Mouse (Mus musculus) liver, embryonic 16.5 days (tissue): ENCODE results near the gene Ccdc187. TPM values are rescaled to one million over a fixed set of nuclear protein-coding genes. Genes with fewer than 3 reads are reported as not detected.

Source experiments
- ATAC-seq: fragments of 200-750 bp; cut with Nextera tagmentation; 2 replicates; pipeline ENCODE4 v1.8.0; 2017; ENCODE audit warnings: low read depth, mild to moderate bottlenecking, moderate number of reproducible peaks, moderate library complexity
- H3K27ac ChIP-seq: fragments of 300-500 bp; sonication (generic); 2 replicates; pipeline ENCODE4 v1.5.1; 2014; ENCODE audit warnings: mild to moderate bottlenecking, low read length
- H3K27me3 ChIP-seq: fragments of 300-500 bp; sonication (generic); 2 replicates; pipeline ENCODE4 v1.6.1; 2014; ENCODE audit warnings: low read depth, low read length, mixed read lengths; ENCODE audit not compliant: control insufficient read depth, insufficient read depth
- H3K36me3 ChIP-seq: fragments of 300-500 bp; sonication (generic); 2 replicates; pipeline ENCODE4 v1.6.1; 2014; ENCODE audit warnings: mild to moderate bottlenecking; ENCODE audit not compliant: control insufficient read depth, insufficient read depth
- H3K4me1 ChIP-seq: fragments of 300-500 bp; sonication (generic); 2 replicates; pipeline ENCODE4 v1.6.1; 2014; ENCODE audit warnings: low read depth, low read length, mixed read lengths; ENCODE audit not compliant: control insufficient read depth
- H3K4me2 ChIP-seq: fragments of 300-500 bp; sonication (generic); 2 replicates; pipeline ENCODE4 v1.6.1; 2014; ENCODE audit warnings: low read depth, low read length, mixed read lengths
- H3K4me3 ChIP-seq: fragments of 300-500 bp; sonication (generic); 2 replicates; pipeline ENCODE4 v1.5.1; 2014; ENCODE audit warnings: low read depth, mild to moderate bottlenecking, low read length
- H3K9ac ChIP-seq: fragments of 300-500 bp; sonication (generic); 2 replicates; pipeline ENCODE4 v1.6.1; 2014; ENCODE audit warnings: low read depth, low read length
- H3K9me3 ChIP-seq: fragments of 300-500 bp; sonication (generic); replicated peaks from 2 replicates; pipeline ENCODE4 v1.6.1; 2016; ENCODE audit warnings: low read length; ENCODE audit not compliant: control insufficient read depth
- WGBS: fragments of 180-500 bp; shearing (Covaris S2); extraction: QIAGEN DNeasy Blood & Tissue Kit; methylation state at CpG from one replicate; pipeline ENCODE4 v1.1.7; 2014; ENCODE audit not compliant: insufficient replicate concordance; 5-methylcytosine and 5-hydroxymethylcytosine counted together
- polyA plus RNA-seq: library from polyadenylated mRNA; unstranded; fragments of >200 nt; fragmentation: Nextera tagmentation; extraction: Ambion mirVana; gene quantifications from 2 replicates; pipeline ENCODE4 v1.2.1, GENCODE M21; 2015

The Ccdc187 gene
- polyA plus RNA-seq, 1 experiment from 2014 or later, result 0.05 TPM

DNA sequence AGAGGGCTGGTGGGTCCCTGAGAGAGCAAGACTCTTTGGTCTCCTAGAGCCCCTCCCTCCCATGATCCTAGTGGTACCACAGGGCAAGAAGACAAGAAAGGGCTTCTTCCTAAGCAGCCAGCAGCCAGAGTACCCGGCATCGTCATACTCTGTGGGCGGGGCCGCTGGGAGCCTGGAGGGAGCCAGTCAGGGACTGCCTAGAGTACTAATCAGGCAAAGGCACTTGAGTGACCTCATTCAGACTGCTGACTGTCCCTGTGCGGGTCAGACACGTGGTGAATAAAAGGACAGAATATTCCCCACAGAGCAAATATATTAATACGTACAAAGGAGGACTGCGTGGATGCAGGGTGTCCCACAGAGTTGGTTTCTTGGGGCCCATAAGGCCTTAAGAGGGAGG lies 35.0 kb upstream of the Ccdc187 start:
- ATAC-seq, result no peak

DNA sequence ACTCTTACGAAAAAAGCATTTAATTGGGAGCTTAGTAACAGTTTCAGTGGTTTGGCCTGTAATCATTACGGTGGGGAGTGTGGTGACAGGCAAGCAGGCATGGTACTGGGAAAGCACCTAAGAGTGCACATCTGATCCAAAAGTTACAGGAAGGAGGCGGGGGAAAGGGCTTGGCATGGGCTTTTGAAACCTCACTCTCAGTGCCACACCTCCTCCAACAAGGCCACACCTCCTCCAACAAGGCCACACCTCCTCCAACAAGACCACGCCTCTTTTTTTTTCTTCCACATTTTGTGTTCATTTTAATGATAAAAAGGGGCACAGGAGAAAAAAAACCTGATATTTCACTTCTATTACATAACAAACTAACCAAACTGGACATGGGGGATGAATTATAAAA lies 33.5 kb upstream of the Ccdc187 start:
- H3K4me2 ChIP-seq, result no peak overlapping the region
- H3K36me3 ChIP-seq, result no peaks in the 10 kb centered on the region
- 70% methylated on average over 4 of the region's 4 CpGs for WGBS
- no peaks in the 10 kb centered on the region for H3K27me3 ChIP-seq
- H3K4me3 ChIP-seq, result no peak overlapping the region
- H3K27ac ChIP-seq, result no peak overlapping the region
- no peaks in the 10 kb centered on the region for H3K4me1 ChIP-seq
- no peak for ATAC-seq
- H3K9me3 ChIP-seq, result no peaks in the 10 kb centered on the region
- no peak overlapping the region for H3K9ac ChIP-seq

More for the DNA sequence above, 35.0 kb upstream of the Ccdc187 start:
- no peaks in the 10 kb centered on the region for H3K27me3 ChIP-seq
- no peak overlapping the region for H3K27ac ChIP-seq
- H3K36me3 ChIP-seq, result no peaks in the 10 kb centered on the region
- no peaks in the 10 kb centered on the region for H3K9me3 ChIP-seq
- 57% methylated on average over 8 of the region's 8 CpGs for WGBS
- no peaks in the 10 kb centered on the region for H3K4me1 ChIP-seq
- no peak overlapping the region for H3K9ac ChIP-seq
- no peak overlapping the region for H3K4me2 ChIP-seq
- no peak overlapping the region for H3K4me3 ChIP-seq

DNA sequence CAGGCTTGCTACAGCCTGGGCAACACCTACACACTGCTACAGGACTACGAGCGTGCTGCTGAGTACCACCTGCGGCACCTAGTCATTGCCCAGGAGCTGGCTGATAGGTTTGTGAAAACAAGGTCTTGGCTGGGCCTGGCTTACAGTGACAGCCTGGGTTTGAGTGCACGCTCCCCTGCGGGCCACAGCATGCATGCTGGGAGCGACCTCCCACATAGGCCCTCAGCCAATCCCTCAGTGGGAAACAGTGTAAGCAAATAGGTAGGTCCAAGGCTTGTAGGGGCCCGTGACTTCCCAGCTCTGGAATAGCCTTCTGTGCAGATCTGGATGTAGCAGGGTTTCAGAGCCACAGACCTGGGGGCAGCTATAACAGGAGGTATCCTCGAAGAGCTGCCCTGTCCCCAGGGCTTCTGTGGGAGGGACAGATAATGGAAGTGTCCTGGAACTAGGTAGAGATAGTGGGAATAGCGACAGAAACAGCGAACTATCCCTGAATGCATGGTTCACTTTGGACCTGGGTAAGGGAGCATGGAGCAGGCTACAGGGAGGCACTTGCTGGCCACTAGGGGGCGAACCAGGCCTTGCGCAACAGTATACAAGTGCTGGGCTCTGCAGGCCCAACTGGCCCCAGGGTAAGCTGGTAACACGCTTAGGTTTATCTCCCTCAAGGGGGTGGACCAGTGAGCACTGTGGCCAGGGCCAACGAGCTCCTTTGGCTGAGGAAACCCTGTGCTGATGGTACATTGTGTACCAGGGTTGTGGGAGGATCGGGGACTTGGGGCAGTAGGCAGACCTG lies 31.2 kb upstream of the Ccdc187 start:
- peak; percentile 76 for ATAC-seq
- H3K27me3 ChIP-seq, result no peaks in the 10 kb centered on the region
- no peak overlapping the region for H3K9ac ChIP-seq
- no peaks in the 10 kb centered on the region for H3K9me3 ChIP-seq
- H3K4me2 ChIP-seq, result no peak overlapping the region
- H3K36me3 ChIP-seq, result no peaks in the 10 kb centered on the region
- no peak overlapping the region for H3K27ac ChIP-seq
- H3K4me1 ChIP-seq, result no peaks in the 10 kb centered on the region
- WGBS, result 53% methylated on average over 15 of the region's 15 CpGs
- no peak overlapping the region for H3K4me3 ChIP-seq

GRCm38 (mm10) chr2:26324917-26325316 lies 30.6 kb upstream of the Ccdc187 start:
- Histone ChIP-seq H3K4me3 (no peak overlapping the region), H3K9me3 (no peaks in the 10 kb centered on the region), H3K4me2 (no peak overlapping the region), H3K27ac (no peak overlapping the region), H3K4me1 (no peaks in the 10 kb centered on the region), H3K9ac (no peak overlapping the region), H3K27me3 (no peaks in the 10 kb centered on the region), H3K36me3 (no peaks in the 10 kb centered on the region)
- 52% methylated on average over 2 of the region's 2 CpGs for WGBS
- ATAC-seq, result no peak

- Histone ChIP-seq H3K4me2 (no peak overlapping the region), H3K4me1 (no peaks in the 10 kb centered on the region), H3K27me3 (no peaks in the 10 kb centered on the region), H3K9me3 (no peaks in the 10 kb centered on the region), H3K36me3 (no peaks in the 10 kb centered on the region), H3K4me3 (no peak overlapping the region), H3K9ac (no peak overlapping the region), H3K27ac (no peak overlapping the region)
- ATAC-seq, result no peak
- WGBS, result 69% methylated on average over 13 of the region's 13 CpGs
Observed at GRCm38 (mm10) chr2:26323589-26324325, 29.4 kb upstream of the Ccdc187 start.

GRCm38 (mm10) chr2:26320245-26321185 lies 26.2 kb upstream of the Ccdc187 start:
- Histone ChIP-seq H3K4me3 (no peak overlapping the region), H3K4me2 (no peak overlapping the region), H3K36me3 (no peaks in the 10 kb centered on the region), H3K27me3 (peaks cover 14% of the 10 kb centered on the region; the same call in 1 of the 2 replicates), H3K4me1 (peaks cover 4% of the 10 kb centered on the region), H3K27ac (no peak overlapping the region), H3K9ac (no peak overlapping the region), H3K9me3 (no peaks in the 10 kb centered on the region)
- no peak for ATAC-seq
- WGBS, result 64% methylated on average over 14 of the region's 14 CpGs

GRCm38 (mm10) chr2:26319519-26320244 lies 25.3 kb upstream of the Ccdc187 start:
- Histone ChIP-seq H3K4me2 (no peak overlapping the region), H3K9me3 (no peaks in the 10 kb centered on the region), H3K9ac (no peak overlapping the region), H3K4me3 (no peak overlapping the region), H3K27ac (no peak overlapping the region), H3K27me3 (peaks cover 14% of the 10 kb centered on the region; the same call in 1 of the 2 replicates), H3K4me1 (peaks cover 4% of the 10 kb centered on the region), H3K36me3 (no peaks in the 10 kb centered on the region)
- WGBS, result 69% methylated on average over 13 of the region's 13 CpGs
- ATAC-seq, result no peak

GRCm38 (mm10) chr2:26319109-26319508 lies 24.8 kb upstream of the Ccdc187 start:
- Histone ChIP-seq H3K4me1 (peaks cover 4% of the 10 kb centered on the region), H3K9ac (no peak overlapping the region)
- WGBS, result 69% methylated on average over 9 of the region's 9 CpGs

More at GRCm38 (mm10) chr2:26319109-26319508, 24.8 kb upstream of the Ccdc187 start:
- no peak overlapping the region for H3K4me2 ChIP-seq
- no peak for ATAC-seq
- no peaks in the 10 kb centered on the region for H3K36me3 ChIP-seq
- H3K27ac ChIP-seq, result no peak overlapping the region
- no peak overlapping the region for H3K4me3 ChIP-seq
- no peaks in the 10 kb centered on the region for H3K9me3 ChIP-seq
- peaks cover 14% of the 10 kb centered on the region; the same call in 1 of the 2 replicates for H3K27me3 ChIP-seq
